Mouse (Mus musculus): ENCODE measurements around the gene Cdc6. TPM values are rescaled to one million over a fixed set of nuclear protein-coding genes. Genes with fewer than 3 reads are reported as not detected.

Gene Cdc6
- 1.6 and 3.5 TPM in 2 replicates for polyA plus RNA-seq (2012; ENCODE audit: low replicate concordance)

DNA sequence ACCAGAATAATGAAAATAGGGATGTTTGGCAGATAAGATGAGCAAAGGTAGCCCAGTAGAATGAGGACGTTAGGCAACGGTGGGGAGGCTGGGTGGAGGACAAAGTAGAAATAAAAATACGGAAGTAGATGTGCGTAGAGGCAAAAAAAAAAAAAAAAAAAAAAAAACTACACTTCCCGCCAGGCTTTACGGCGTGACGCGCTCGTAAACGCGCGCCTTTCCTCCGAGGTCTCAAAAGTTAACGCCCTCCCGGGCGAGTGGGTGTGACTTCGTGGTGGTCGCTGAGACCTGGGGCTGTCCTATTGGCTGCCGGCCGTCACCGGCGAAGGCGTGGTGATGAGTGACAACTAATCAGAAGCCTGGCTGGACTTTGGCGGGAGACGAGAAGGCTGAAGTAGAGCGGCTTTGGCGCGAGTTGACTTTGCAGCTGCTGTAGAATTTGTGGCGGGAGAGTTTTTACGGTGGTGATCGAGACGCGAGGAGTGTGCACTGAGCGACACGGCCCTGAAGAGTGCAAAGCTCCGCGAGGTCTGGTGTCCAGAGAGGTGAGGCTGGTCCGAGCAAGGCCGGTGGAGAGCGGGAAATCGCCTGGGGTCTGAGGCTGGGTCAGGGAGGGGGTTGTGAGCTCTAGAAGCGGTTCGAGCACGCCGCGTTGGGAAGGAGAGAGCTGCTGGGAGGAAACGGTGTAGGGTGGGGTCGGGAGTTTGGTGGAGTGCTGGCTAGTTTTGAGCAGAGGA lies at the start of gene Cdc6:
TSS of gene Cdc6 (plus strand) at position 365 of the 737 bp plus-strand sequence.

DNA sequence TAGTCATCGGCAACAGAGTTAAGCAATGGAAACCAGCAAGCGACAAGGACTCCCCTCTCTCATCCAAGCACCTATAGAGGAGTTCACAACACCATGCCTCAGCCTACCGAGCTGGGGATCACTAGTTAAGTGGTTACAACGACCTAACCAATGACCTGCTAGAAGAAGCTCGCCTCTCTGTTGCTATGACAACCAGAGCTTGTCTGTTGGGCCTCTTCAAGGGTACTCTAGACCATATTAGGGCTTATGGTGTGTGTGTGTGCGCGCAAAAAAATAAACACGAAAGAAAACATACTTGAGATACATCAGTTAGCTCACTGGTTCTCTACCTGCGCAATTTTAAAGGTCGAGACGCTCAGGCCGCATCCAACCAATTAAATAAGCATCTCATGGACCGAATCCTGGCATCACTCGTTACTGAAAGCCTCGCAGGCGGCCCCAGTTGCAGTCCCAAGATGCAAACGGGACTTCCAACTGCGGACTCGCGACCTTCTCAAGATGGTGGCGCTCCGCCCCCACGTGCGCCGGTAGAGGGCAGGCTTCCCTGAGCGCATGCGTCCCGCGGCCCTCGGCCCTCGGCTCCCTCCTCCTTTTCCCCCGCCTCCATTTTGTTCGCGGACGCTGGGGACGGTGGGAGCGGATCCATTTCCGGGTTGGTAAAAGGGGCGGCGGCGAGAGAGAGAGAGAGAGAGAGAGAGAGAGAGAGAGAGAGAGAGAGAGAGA lies 44.4 kb upstream of the Cdc6 start, which contains the start of gene Wipf2:
TSS of gene Wipf2 (plus strand) at position 611 of the 723 bp plus-strand sequence.

DNA sequence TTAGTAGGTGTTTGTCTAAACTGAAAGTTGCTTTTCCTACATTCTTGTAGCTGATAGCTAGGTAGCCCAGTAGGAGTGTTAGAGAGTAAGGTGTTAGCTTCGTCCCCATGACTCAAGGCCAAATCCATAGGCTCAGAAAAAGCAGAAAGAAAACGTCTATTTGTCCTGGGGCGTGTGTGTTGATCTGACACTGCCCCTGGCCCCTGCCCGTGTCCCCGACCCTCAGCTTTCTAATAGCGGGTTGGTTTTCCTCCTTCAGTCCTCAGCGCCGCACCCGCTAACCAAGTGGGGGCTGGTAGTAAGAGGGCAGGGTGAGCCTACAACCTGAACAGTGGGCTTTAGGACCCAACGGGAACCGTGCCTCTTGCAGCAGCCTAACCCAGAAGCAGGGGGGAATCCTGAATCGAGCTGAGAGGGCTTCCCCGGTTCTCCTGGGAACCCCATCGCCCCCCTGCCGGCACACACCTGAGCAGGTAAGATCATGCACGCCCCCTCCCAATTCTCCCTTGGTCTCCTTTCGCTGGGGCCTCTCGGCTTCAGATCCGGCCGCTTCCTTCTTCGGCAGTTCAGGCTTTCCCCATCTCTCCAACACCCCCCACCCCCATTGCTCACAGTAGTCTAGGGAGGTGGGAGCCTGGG lies 20.0 kb downstream of the Cdc6 start, which contains the start of gene Rara:
TSS of gene Rara (plus strand) at position 381 of the 639 bp plus-strand sequence.

Other genes with a start within 250 kb of the Cdc6 start
- 0.67 TPM in 1 of 2 replicates, not detected in the other for gene Gsdma, start 243.4 kb upstream of the Cdc6 start, polyA plus RNA-seq (2012; ENCODE audit: low replicate concordance)
- 193 and 224 TPM in 2 replicates for gene Psmd3, start 225.2 kb upstream of the Cdc6 start, polyA plus RNA-seq (2012; ENCODE audit: low replicate concordance)
- gene Csf3, start 206.5 kb upstream of the Cdc6 start, polyA plus RNA-seq (2012; ENCODE audit: low replicate concordance): 0.41 TPM in 1 of 2 replicates, not detected in the other
- gene Med24, start 178.4 kb upstream of the Cdc6 start, polyA plus RNA-seq (2012; ENCODE audit: low replicate concordance): 111 and 145 TPM in 2 replicates
- 41.6 and 45.3 TPM in 2 replicates for gene Thra, start 167.2 kb upstream of the Cdc6 start, polyA plus RNA-seq (2012; ENCODE audit: low replicate concordance)
- 1.6 and 4.8 TPM in 2 replicates for gene Nr1d1, start 132.5 kb upstream of the Cdc6 start, polyA plus RNA-seq (2012; ENCODE audit: low replicate concordance)
- gene Msl1, start 112.3 kb upstream of the Cdc6 start, polyA plus RNA-seq (2012; ENCODE audit: low replicate concordance): 68.7 and 118 TPM in 2 replicates
- 33.5 and 39.4 TPM in 2 replicates for gene Casc3, start 102.9 kb upstream of the Cdc6 start, polyA plus RNA-seq (2012; ENCODE audit: low replicate concordance)
- gene Rapgefl1, start 71.0 kb upstream of the Cdc6 start, polyA plus RNA-seq (2012; ENCODE audit: low replicate concordance): 0.37 and 0.64 TPM in 2 replicates
- 35.8 and 37.7 TPM in 2 replicates for gene Wipf2, start 44.2 kb upstream of the Cdc6 start, polyA plus RNA-seq (2012; ENCODE audit: low replicate concordance)
- 33.5 and 53.2 TPM in 2 replicates for gene Rara, start 20.0 kb downstream of the Cdc6 start, polyA plus RNA-seq (2012; ENCODE audit: low replicate concordance)
- not detected in 2 replicates for gene Gjd3, start 75.2 kb downstream of the Cdc6 start, polyA plus RNA-seq (2012; ENCODE audit: low replicate concordance)
- gene Top2a, start 116.4 kb downstream of the Cdc6 start, polyA plus RNA-seq (2012; ENCODE audit: low replicate concordance): 13.6 and 83.6 TPM in 2 replicates
- 61.9 and 62.5 TPM in 2 replicates for gene Igfbp4, start 133.4 kb downstream of the Cdc6 start, polyA plus RNA-seq (2012; ENCODE audit: low replicate concordance)
- gene Tns4, start 181.5 kb downstream of the Cdc6 start, polyA plus RNA-seq (2012; ENCODE audit: low replicate concordance): 0.58 TPM in 1 of 2 replicates, not detected in the other
- 3.6 and 12.3 TPM in 2 replicates for gene Ccr7, start 247.3 kb downstream of the Cdc6 start, polyA plus RNA-seq (2012; ENCODE audit: low replicate concordance)

All from leukemia stem cell, adult 10-12 weeks (primary cell).